Mouse (Mus musculus): Measurements from ENCODE around the gene Ahcyl1. TPM values are rescaled to one million over a fixed set of nuclear protein-coding genes. Genes with fewer than 3 reads are reported as not detected.

Gene Ahcyl1
- polyA plus RNA-seq, 1 experiment from 2014 or later: 143 TPM

DNA sequence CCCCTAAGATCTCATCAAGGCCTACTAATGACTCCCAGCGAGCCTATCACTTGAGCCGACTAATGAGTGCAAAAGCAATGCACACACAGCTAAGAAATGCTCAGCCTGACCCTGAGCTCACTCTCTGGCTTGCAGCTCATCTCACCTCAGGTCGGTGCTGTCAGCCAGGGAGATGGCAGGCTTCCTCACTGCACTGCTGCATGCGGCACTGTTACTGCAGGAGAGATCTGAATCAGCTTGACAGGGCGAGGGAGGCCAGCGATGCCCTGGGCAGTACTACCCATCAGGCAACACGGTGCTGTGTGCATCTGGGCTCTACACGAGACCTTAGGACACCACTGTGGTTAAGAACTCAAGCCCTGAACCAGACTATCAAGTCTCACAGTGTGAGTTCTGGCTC lies 70.8 kb downstream of the Ahcyl1 start:
- H3K9me3 ChIP-seq: no peaks in the 10 kb centered on the region
- no peak for ATAC-seq (ENCODE audit: low FRiP score, low read depth)
- peaks cover 13% of the 10 kb centered on the region for H3K4me1 ChIP-seq
- H3K36me3 ChIP-seq: peaks cover 84% of the 10 kb centered on the region
- no peak overlapping the region for H3K4me2 ChIP-seq (replicated peaks)
- no peak overlapping the region for H3K27ac ChIP-seq (replicated peaks)
- H3K27me3 ChIP-seq: no peaks in the 10 kb centered on the region
- no peak overlapping the region for H3K9ac ChIP-seq (replicated peaks)
- no peak overlapping the region for H3K4me3 ChIP-seq
- WGBS: 94% methylated on average over 8 of the region's 8 CpGs

DNA sequence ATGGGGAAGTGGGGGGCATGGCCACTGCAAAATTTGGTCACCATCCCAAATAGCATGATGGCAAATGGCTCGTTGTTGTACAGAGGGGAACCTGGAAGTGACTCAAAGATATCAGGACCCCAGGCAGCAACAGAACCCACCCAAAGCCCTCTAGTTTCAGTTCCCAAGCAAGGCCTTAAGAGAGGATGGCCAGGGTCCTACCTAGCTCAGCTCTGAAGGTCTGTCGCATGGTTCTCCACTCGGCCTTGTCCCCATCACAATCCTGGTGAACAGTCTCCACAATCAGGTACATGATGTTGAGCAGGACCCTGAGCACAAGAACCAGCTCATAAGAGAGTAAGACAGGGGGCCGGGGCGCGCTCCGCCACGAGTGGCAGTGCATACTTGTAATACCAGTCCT lies 71.9 kb downstream of the Ahcyl1 start:
- no peaks in the 10 kb centered on the region for H3K27me3 ChIP-seq
- H3K9ac ChIP-seq (replicated peaks): no peak overlapping the region
- H3K36me3 ChIP-seq: peaks cover 89% of the 10 kb centered on the region
- H3K27ac ChIP-seq (replicated peaks): no peak overlapping the region
- H3K4me1 ChIP-seq: peaks cover 2% of the 10 kb centered on the region; the same call in 1 of the 2 replicates
- no peak overlapping the region for H3K4me2 ChIP-seq (replicated peaks)
- ATAC-seq (ENCODE audit: low FRiP score, low read depth): no peak
- H3K4me3 ChIP-seq: no peak overlapping the region
- no peaks in the 10 kb centered on the region for H3K9me3 ChIP-seq
- 95% methylated on average over 8 of the region's 8 CpGs for WGBS

DNA sequence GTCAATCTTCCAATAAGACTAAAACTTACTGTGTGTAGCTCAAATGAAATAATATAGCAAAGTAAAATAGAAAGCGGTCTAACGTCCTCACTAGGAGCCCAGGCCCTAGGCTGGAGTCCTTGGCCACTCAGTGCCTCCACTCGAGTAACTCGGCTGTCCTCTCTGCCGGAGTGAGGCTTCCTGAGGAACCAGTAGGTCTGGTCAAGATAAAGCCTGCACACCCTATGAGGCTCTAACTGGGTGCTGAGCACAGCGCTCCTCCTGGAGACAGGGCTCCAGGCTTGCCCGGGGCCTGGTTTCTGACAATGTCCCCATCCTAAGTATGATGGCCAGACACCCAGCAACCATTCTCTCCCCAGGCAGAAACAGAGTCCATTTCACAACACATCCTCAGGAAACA lies 73.8 kb downstream of the Ahcyl1 start:
- no peaks in the 10 kb centered on the region for H3K4me1 ChIP-seq
- 95% methylated on average over 7 of the region's 7 CpGs for WGBS

DNA sequence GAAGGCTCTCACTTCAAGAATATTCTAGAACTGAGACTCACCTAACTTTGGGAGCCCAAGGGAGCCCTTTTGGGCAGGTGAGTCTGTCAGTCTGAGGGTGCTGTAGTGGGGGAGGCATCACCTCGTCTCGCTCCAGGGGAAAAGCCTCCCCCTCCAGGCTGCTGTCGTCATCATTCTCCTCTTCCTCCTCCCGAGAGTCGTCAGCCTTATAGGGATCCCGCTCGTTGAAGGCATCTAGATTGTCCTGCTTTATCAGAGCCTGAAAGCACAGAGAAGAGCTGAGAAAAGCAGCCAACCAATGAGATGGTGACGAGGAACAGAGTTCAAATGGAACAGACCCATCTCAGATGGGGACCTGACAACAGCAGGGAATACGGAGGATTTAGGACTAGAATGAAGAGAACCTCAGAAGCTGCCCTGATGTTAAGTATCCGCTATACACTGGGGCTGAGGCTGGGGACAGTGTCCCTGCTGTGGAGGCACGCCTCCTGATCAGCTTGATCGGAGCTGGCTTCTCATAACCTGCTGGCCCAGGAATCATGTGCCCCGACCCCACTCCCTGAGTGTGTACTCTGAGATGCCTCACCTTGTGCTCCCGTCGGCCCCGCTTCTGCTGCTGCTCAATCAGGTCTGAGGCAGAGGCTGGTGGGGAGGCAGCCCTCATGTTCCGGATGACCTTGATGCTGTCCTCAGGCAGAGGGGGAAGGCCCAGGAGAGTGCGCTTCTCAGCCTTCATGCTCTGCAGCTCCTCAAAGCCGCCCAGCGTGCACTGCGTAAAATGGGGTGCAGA lies 74.9 kb downstream of the Ahcyl1 start:
- no peaks in the 10 kb centered on the region for H3K9me3 ChIP-seq
- no peak overlapping the region for H3K27ac ChIP-seq (replicated peaks)
- no peak overlapping the region for H3K4me3 ChIP-seq
- H3K4me1 ChIP-seq: no peaks in the 10 kb centered on the region
- H3K27me3 ChIP-seq: no peaks in the 10 kb centered on the region
- no peak overlapping the region for H3K4me2 ChIP-seq (replicated peaks)
- H3K36me3 ChIP-seq: peaks cover 96% of the 10 kb centered on the region
- no peak overlapping the region for H3K9ac ChIP-seq (replicated peaks)
- ATAC-seq (ENCODE audit: low FRiP score, low read depth): no peak
- 91% methylated on average over 21 of the region's 21 CpGs for WGBS

More for the DNA sequence above, 73.8 kb downstream of the Ahcyl1 start:
- no peak overlapping the region for H3K27ac ChIP-seq (replicated peaks)
- no peak overlapping the region for H3K4me2 ChIP-seq (replicated peaks)
- H3K9ac ChIP-seq (replicated peaks): no peak overlapping the region
- no peaks in the 10 kb centered on the region for H3K27me3 ChIP-seq
- no peaks in the 10 kb centered on the region for H3K9me3 ChIP-seq
- no peak overlapping the region for H3K4me3 ChIP-seq
- no peak for ATAC-seq (ENCODE audit: low FRiP score, low read depth)
- peaks cover 96% of the 10 kb centered on the region for H3K36me3 ChIP-seq

DNA sequence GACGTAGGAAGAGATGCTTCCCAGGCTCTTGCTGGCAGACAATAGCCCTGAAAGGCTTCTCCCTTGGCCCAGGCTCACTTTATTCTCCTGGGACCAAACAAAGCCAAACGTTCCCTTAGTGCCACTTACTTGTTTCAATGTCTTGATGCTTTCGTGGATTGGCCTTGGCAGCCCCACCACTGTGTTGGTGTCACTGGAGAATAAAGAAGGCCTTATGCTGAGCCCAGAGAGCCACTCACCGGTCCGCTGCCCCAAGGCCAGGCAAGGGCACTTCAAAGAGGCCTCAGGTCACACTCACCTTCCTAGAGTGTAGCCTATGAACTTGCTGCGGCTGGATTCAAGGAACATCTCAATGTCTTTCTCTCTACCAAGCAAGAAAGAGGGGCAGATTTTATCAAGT lies 76.4 kb downstream of the Ahcyl1 start:
- H3K4me2 ChIP-seq (replicated peaks): no peak overlapping the region
- H3K4me1 ChIP-seq: no peaks in the 10 kb centered on the region
- H3K27me3 ChIP-seq: no peaks in the 10 kb centered on the region
- ATAC-seq (ENCODE audit: low FRiP score, low read depth): no peak
- H3K27ac ChIP-seq (replicated peaks): no peak overlapping the region
- no peak overlapping the region for H3K9ac ChIP-seq (replicated peaks)
- no peaks in the 10 kb centered on the region for H3K9me3 ChIP-seq
- WGBS: 86% methylated on average over 6 of the region's 6 CpGs
- H3K4me3 ChIP-seq: no peak overlapping the region
- peaks cover 96% of the 10 kb centered on the region for H3K36me3 ChIP-seq

DNA sequence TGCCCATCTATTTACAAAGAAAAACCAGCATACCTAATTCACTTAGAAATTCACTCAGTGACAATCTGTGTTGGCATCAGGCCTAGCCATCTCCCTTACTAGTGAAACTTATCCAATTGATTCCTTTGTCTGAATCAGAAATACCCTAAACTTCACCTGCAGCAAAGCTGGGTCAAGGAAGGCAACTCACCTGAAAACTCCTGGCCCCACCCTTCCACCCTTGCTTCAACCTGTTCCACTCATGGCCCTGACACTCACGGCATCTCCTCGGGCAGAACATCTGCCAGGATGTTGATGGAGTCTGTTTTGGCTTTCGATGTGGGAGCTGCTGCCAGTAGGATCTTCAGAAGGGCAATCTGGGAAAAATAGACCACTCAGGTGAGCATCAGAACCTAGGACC lies 78.6 kb downstream of the Ahcyl1 start:
- no peaks in the 10 kb centered on the region for H3K4me1 ChIP-seq
- peaks cover 96% of the 10 kb centered on the region for H3K36me3 ChIP-seq
- no peaks in the 10 kb centered on the region for H3K9me3 ChIP-seq
- H3K4me2 ChIP-seq (replicated peaks): no peak overlapping the region
- H3K27ac ChIP-seq (replicated peaks): no peak overlapping the region
- no peaks in the 10 kb centered on the region for H3K27me3 ChIP-seq
- WGBS: 94% methylated on average over 3 of the region's 3 CpGs
- H3K4me3 ChIP-seq: no peak overlapping the region
- ATAC-seq (ENCODE audit: low FRiP score, low read depth): no peak
- H3K9ac ChIP-seq (replicated peaks): no peak overlapping the region

Other genes with a start within 250 kb of the Ahcyl1 start
- 0.47 and 0.51 TPM in 2 replicates for gene Kcnc4, start 237.0 kb downstream of the Ahcyl1 start, polyA plus RNA-seq (2016; fragmentation: Nextera tagmentation; extraction: Ambion mirVana)
- 4.2 and 4.5 TPM in 2 replicates for gene Slc6a17, start 178.5 kb downstream of the Ahcyl1 start, polyA plus RNA-seq (2016; fragmentation: Nextera tagmentation; extraction: Ambion mirVana)
- gene Ubl4b, start 141.5 kb downstream of the Ahcyl1 start, polyA plus RNA-seq (2016; fragmentation: Nextera tagmentation; extraction: Ambion mirVana): not detected in 2 replicates
- gene Alx3, start 101.5 kb downstream of the Ahcyl1 start, polyA plus RNA-seq (2016; fragmentation: Nextera tagmentation; extraction: Ambion mirVana): 3.3 and 4.5 TPM in 2 replicates
- gene Gm10961, start 65.2 kb downstream of the Ahcyl1 start, polyA plus RNA-seq (2016; fragmentation: Nextera tagmentation; extraction: Ambion mirVana): not detected in 2 replicates
- gene Strip1, start 64.9 kb downstream of the Ahcyl1 start, polyA plus RNA-seq (2016; fragmentation: Nextera tagmentation; extraction: Ambion mirVana): 123 and 127 TPM in 2 replicates
- gene Csf1, start 63.9 kb upstream of the Ahcyl1 start, polyA plus RNA-seq (2016; fragmentation: Nextera tagmentation; extraction: Ambion mirVana): 7.1 and 8.5 TPM in 2 replicates
- gene Eps8l3, start 180.7 kb upstream of the Ahcyl1 start, polyA plus RNA-seq (2016; fragmentation: Nextera tagmentation; extraction: Ambion mirVana): not detected in 2 replicates
- 219 and 231 TPM in 2 replicates for gene Gstm5, start 199.3 kb upstream of the Ahcyl1 start, polyA plus RNA-seq (2016; fragmentation: Nextera tagmentation; extraction: Ambion mirVana)
- 72.7 and 79.8 TPM in 2 replicates for gene Gstm7, start 235.3 kb upstream of the Ahcyl1 start, polyA plus RNA-seq (2016; fragmentation: Nextera tagmentation; extraction: Ambion mirVana)
- gene Gstm6, start 247.2 kb upstream of the Ahcyl1 start, polyA plus RNA-seq (2016; fragmentation: Nextera tagmentation; extraction: Ambion mirVana): 10.0 and 12.2 TPM in 2 replicates

Measured in midbrain, embryonic 12.5 days (tissue).